Mouse (Mus musculus) natural killer cell, adult 2 months (primary cell): Measurements from ENCODE around the gene Pik3c2g.

Experiments used
- DNase-seq, 2 experiments: peaks; one replicate each; pipeline ENCODE4 v3.0.0; 2022; ENCODE audit warnings: low spot score in 2 of 2

The Pik3c2g gene

GRCm38 (mm10) chr6:139586892-139587291 is at the start of gene Pik3c2g:
Pik3c2g (plus strand) TSS chr6:139587221.
- no peak for DNase-seq

GRCm38 (mm10) chr6:139538469-139538868 is 48.6 kb upstream of the Pik3c2g start:
- no peak for DNase-seq

- DNase-seq, result no peak
Measured at GRCm38 (mm10) chr6:139555537-139556179, 31.4 kb upstream of the Pik3c2g start.

GRCm38 (mm10) chr6:139569211-139569610 is 17.8 kb upstream of the Pik3c2g start:
- DNase-seq, result no peak

GRCm38 (mm10) chr6:139575854-139576253 is 11.2 kb upstream of the Pik3c2g start:
- DNase-seq, result no peak

- no peak for DNase-seq
Measured at GRCm38 (mm10) chr6:139576261-139577014, 10.6 kb upstream of the Pik3c2g start.

GRCm38 (mm10) chr6:139577026-139577861 is 9.8 kb upstream of the Pik3c2g start:
- DNase-seq, result no peak

- DNase-seq, result no peak
Measured at GRCm38 (mm10) chr6:139587478-139587877, 457 bp downstream of the Pik3c2g start.

GRCm38 (mm10) chr6:139588409-139588808 is 1.4 kb downstream of the Pik3c2g start:
- no peak for DNase-seq

- DNase-seq, result no peak
Measured at GRCm38 (mm10) chr6:139589291-139589690, 2.3 kb downstream of the Pik3c2g start.

GRCm38 (mm10) chr6:139589854-139590253 is 2.8 kb downstream of the Pik3c2g start:
- no peak for DNase-seq

- DNase-seq, result no peak
Measured at GRCm38 (mm10) chr6:139592081-139592480, 5.1 kb downstream of the Pik3c2g start.

- no peak for DNase-seq
Measured at GRCm38 (mm10) chr6:139596433-139596832, 9.4 kb downstream of the Pik3c2g start.

GRCm38 (mm10) chr6:139599216-139599615 is 12.2 kb downstream of the Pik3c2g start:
- no peak for DNase-seq

GRCm38 (mm10) chr6:139618774-139619173 is 31.8 kb downstream of the Pik3c2g start:
- DNase-seq, result no peak

- no peak for DNase-seq
Measured at GRCm38 (mm10) chr6:139624756-139625155, 37.7 kb downstream of the Pik3c2g start.

GRCm38 (mm10) chr6:139634561-139634960 is 47.5 kb downstream of the Pik3c2g start:
- no peak for DNase-seq

GRCm38 (mm10) chr6:139655399-139655798 is 68.4 kb downstream of the Pik3c2g start:
- DNase-seq, result no peak

- DNase-seq, result no peak
Measured at GRCm38 (mm10) chr6:139662462-139662861, 75.4 kb downstream of the Pik3c2g start.

- no peak for DNase-seq
Measured at GRCm38 (mm10) chr6:139718416-139718984, 131.5 kb downstream of the Pik3c2g start.

GRCm38 (mm10) chr6:139719639-139720221 is 132.7 kb downstream of the Pik3c2g start:
- no peak for DNase-seq
